Comparison of ENCODE assay signal across 25 mouse cellular contexts in genomic region chr10:70733956-70734355, GRCm38 (mm10).
"Had no signal": no experiment of that assay in that cellular context is flagged by ENCODE, and none has a peak within 500 bp of the region (broad histone marks: within the 10 kb centered on the region; RNA-seq: fewer than 3 reads in every experiment).

No protein-coding gene starts in this region.

- ATAC-seq: liver, embryonic 12.5 days; midbrain, embryonic 13.5 days; midbrain, embryonic 16.5 days had no signal

- DNase-seq: kidney, postnatal 10 days; kidney, postnatal 36 days; liver; lung, adult 18-20 months; lung, postnatal 10 days; lung, postnatal 36 days; retina, postnatal 1 day; right cerebral cortex, postnatal 25 days; spleen, adult 18-20 months; thymus, adult 2 months; thymus, postnatal 14 days; thymus, postnatal 4 days had no signal

- H3K4me1 ChIP-seq: kidney, embryonic 15.5 days; limb, embryonic 10.5 days; limb, embryonic 13.5 days; liver, embryonic 12.5 days; liver, embryonic 15.5 days; lung, embryonic 15.5 days; megakaryocyte, embryonic 14.5 days; midbrain, embryonic 10.5 days; midbrain, embryonic 13.5 days; neural tube, embryonic 13.5 days; stomach, embryonic 15.5 days had no signal

- H3K4me2 ChIP-seq: kidney, embryonic 15.5 days; limb, embryonic 13.5 days; liver, embryonic 12.5 days; liver, embryonic 15.5 days; lung, embryonic 15.5 days; midbrain, embryonic 13.5 days; neural tube, embryonic 13.5 days; stomach, embryonic 15.5 days had no signal

- H3K4me3 ChIP-seq: kidney, embryonic 15.5 days; limb, embryonic 10.5 days; limb, embryonic 13.5 days; liver, embryonic 12.5 days; liver, embryonic 15.5 days; lung, embryonic 15.5 days; megakaryocyte, embryonic 14.5 days; midbrain, embryonic 10.5 days; midbrain, embryonic 13.5 days; myocyte; neural tube, embryonic 13.5 days; stomach, embryonic 15.5 days had no signal

- H3K9me3 ChIP-seq: kidney, embryonic 15.5 days; limb, embryonic 10.5 days; limb, embryonic 13.5 days; liver, embryonic 15.5 days; lung, embryonic 15.5 days; midbrain, embryonic 10.5 days; midbrain, embryonic 13.5 days; neural tube, embryonic 13.5 days; stomach, embryonic 15.5 days had no signal

- H3K36me3 ChIP-seq: kidney, embryonic 15.5 days; limb, embryonic 10.5 days; limb, embryonic 13.5 days; liver, embryonic 12.5 days; liver, embryonic 15.5 days; lung, embryonic 15.5 days; midbrain, embryonic 10.5 days; midbrain, embryonic 13.5 days; neural tube, embryonic 13.5 days; stomach, embryonic 15.5 days had no signal

- H3K27ac ChIP-seq: kidney, embryonic 15.5 days; limb, embryonic 10.5 days; limb, embryonic 13.5 days; liver, embryonic 12.5 days; liver, embryonic 15.5 days; lung, embryonic 15.5 days; midbrain, embryonic 10.5 days; midbrain, embryonic 13.5 days; neural tube, embryonic 13.5 days; stomach, embryonic 15.5 days had no signal

- H3K27me3 ChIP-seq: kidney, embryonic 15.5 days; limb, embryonic 13.5 days; liver, embryonic 12.5 days; liver, embryonic 15.5 days; lung, embryonic 15.5 days; megakaryocyte, embryonic 14.5 days; midbrain, embryonic 13.5 days; neural tube, embryonic 13.5 days; stomach, embryonic 15.5 days had no signal

- H3K9ac ChIP-seq: kidney, embryonic 15.5 days; limb, embryonic 13.5 days; liver, embryonic 12.5 days; liver, embryonic 15.5 days; lung, embryonic 15.5 days; midbrain, embryonic 13.5 days; neural tube, embryonic 13.5 days; stomach, embryonic 15.5 days had no signal
